Mouse (Mus musculus): ENCODE measurements around the gene Hoxa3. TPM values are rescaled to one million over a fixed set of nuclear protein-coding genes. Genes with fewer than 3 reads are reported as not detected.
A peak's percentile ranks its signal among the peaks of the same experiment; 100 is the strongest.

The Hoxa3 gene
- 5.6 and 6.2 TPM in 2 replicates for polyA plus RNA-seq (2014; fragmentation: Nextera tagmentation; extraction: Ambion mirVana)

- peak within 1 kb of the TSS; percentile 95 for H3K4me2 ChIP-seq (ENCODE audit: low read depth, severe bottlenecking)
- H3K4me1 ChIP-seq (ENCODE audit: control insufficient read depth, insufficient read depth, low read length) = peaks cover 53% of the 10 kb centered on the region
- DNase-seq (ENCODE audit: low spot score) (peak; percentile 86), ATAC-seq (ENCODE audit: insufficient number of reproducible peaks, low FRiP score, low TSS enrichment, low read depth) (peak; percentile 69)
- H3K27ac ChIP-seq (replicated peaks; ENCODE audit: low read depth, low read length) = peak within 1 kb of the TSS; percentile 93
- peak within 1 kb of the TSS; percentile 93 for H3K9ac ChIP-seq (ENCODE audit: low read length)
- H3K27me3 ChIP-seq (ENCODE audit: control insufficient read depth, insufficient read depth, low read length) = no peaks in the 10 kb centered on the region
- H3K36me3 ChIP-seq (ENCODE audit: control insufficient read depth, insufficient read depth, low read length) = no peaks in the 10 kb centered on the region
- peak within 1 kb of the TSS; percentile 70 for H3K4me3 ChIP-seq (ENCODE audit: low read depth, low read length)
- H3K9me3 ChIP-seq (ENCODE audit: control insufficient read depth, low read length) = no peaks in the 10 kb centered on the region
- 1% methylated on average over 38 of the region's 38 CpGs for WGBS
Measured at GRCm38 (mm10) chr6:52213119-52213986, at the start of gene Hoxa3, which contains the start of gene Gm28308. Gene Hoxa3 (minus strand): TSS chr6:52213336. Gene Gm28308 (minus strand): TSS chr6:52213339.

- under 1% methylated on average over 24 of the region's 24 CpGs for WGBS
- Histone ChIP-seq H3K9me3 (ENCODE audit: control insufficient read depth, low read length) (no peaks in the 10 kb centered on the region), H3K4me1 (ENCODE audit: control insufficient read depth, insufficient read depth, low read length) (0 out of 2 replicates have a peak, but pooled peaks cover 9% of the 10 kb centered on the region), H3K36me3 (ENCODE audit: control insufficient read depth, insufficient read depth, low read length) (no peaks in the 10 kb centered on the region), H3K4me3 (ENCODE audit: low read depth, low read length) (peak overlapping the region; percentile 69), H3K27ac (replicated peaks; ENCODE audit: low read depth, low read length) (peak overlapping the region; percentile 96), H3K27me3 (ENCODE audit: control insufficient read depth, insufficient read depth, low read length) (peaks cover 51% of the 10 kb centered on the region), H3K4me2 (ENCODE audit: low read depth, severe bottlenecking) (peak overlapping the region; percentile 62), H3K9ac (ENCODE audit: low read length) (peak overlapping the region; percentile 93)
- DNase-seq (ENCODE audit: low spot score) (peak; percentile 72), ATAC-seq (ENCODE audit: insufficient number of reproducible peaks, low FRiP score, low TSS enrichment, low read depth) (no peak)
Measured at GRCm38 (mm10) chr6:52262463-52263320, 49.6 kb upstream of the Hoxa3 start.

GRCm38 (mm10) chr6:52261751-52262462 lies 48.8 kb upstream of the Hoxa3 start:
- Histone ChIP-seq H3K9me3 (ENCODE audit: control insufficient read depth, low read length) (no peaks in the 10 kb centered on the region), H3K36me3 (ENCODE audit: control insufficient read depth, insufficient read depth, low read length) (no peaks in the 10 kb centered on the region), H3K9ac (ENCODE audit: low read length) (peak overlapping the region; percentile 93), H3K4me2 (ENCODE audit: low read depth, severe bottlenecking) (peak overlapping the region; percentile 62), H3K27ac (replicated peaks; ENCODE audit: low read depth, low read length) (peak overlapping the region; percentile 96), H3K4me1 (ENCODE audit: control insufficient read depth, insufficient read depth, low read length) (0 out of 2 replicates have a peak, but pooled peaks cover 9% of the 10 kb centered on the region), H3K4me3 (ENCODE audit: low read depth, low read length) (peak overlapping the region; percentile 69), H3K27me3 (ENCODE audit: control insufficient read depth, insufficient read depth, low read length) (peaks cover 51% of the 10 kb centered on the region)
- WGBS = 2% methylated on average over 9 of the region's 9 CpGs
- DNase-seq (ENCODE audit: low spot score) (peak; percentile 69), ATAC-seq (ENCODE audit: insufficient number of reproducible peaks, low FRiP score, low TSS enrichment, low read depth) (no peak)

- peak within 1 kb of the TSS; percentile 93 for H3K9ac ChIP-seq (ENCODE audit: low read length)
- H3K27me3 ChIP-seq (ENCODE audit: control insufficient read depth, insufficient read depth, low read length) = peaks cover 45% of the 10 kb centered on the region
- H3K4me2 ChIP-seq (ENCODE audit: low read depth, severe bottlenecking) = peak within 1 kb of the TSS; percentile 62
- DNase-seq (ENCODE audit: low spot score) (peak; percentile 81), ATAC-seq (ENCODE audit: insufficient number of reproducible peaks, low FRiP score, low TSS enrichment, low read depth) (peak; percentile 74)
- WGBS = under 1% methylated on average over 29 of the region's 72 CpGs
- H3K4me3 ChIP-seq (ENCODE audit: low read depth, low read length) = peak within 1 kb of the TSS; percentile 69
- no peaks in the 10 kb centered on the region for H3K9me3 ChIP-seq (ENCODE audit: control insufficient read depth, low read length)
- H3K27ac ChIP-seq (replicated peaks; ENCODE audit: low read depth, low read length) = peak within 1 kb of the TSS; percentile 96
- H3K36me3 ChIP-seq (ENCODE audit: control insufficient read depth, insufficient read depth, low read length) = no peaks in the 10 kb centered on the region
- 0 out of 2 replicates have a peak, but pooled peaks cover 9% of the 10 kb centered on the region for H3K4me1 ChIP-seq (ENCODE audit: control insufficient read depth, insufficient read depth, low read length)
Measured at GRCm38 (mm10) chr6:52260654-52261575, 47.8 kb upstream of the Hoxa3 start, which contains the start of gene Hoxa13. Gene Hoxa13 (minus strand): TSS chr6:52260880.

GRCm38 (mm10) chr6:52259811-52260261 lies 46.7 kb upstream of the Hoxa3 start:
- Histone ChIP-seq H3K27ac (replicated peaks; ENCODE audit: low read depth, low read length) (peak overlapping the region; percentile 96), H3K9ac (ENCODE audit: low read length) (peak overlapping the region; percentile 93), H3K9me3 (ENCODE audit: control insufficient read depth, low read length) (no peaks in the 10 kb centered on the region), H3K4me2 (ENCODE audit: low read depth, severe bottlenecking) (peak overlapping the region; percentile 62), H3K4me1 (ENCODE audit: control insufficient read depth, insufficient read depth, low read length) (0 out of 2 replicates have a peak, but pooled peaks cover 9% of the 10 kb centered on the region), H3K36me3 (ENCODE audit: control insufficient read depth, insufficient read depth, low read length) (no peaks in the 10 kb centered on the region), H3K27me3 (ENCODE audit: control insufficient read depth, insufficient read depth, low read length) (peaks cover 37% of the 10 kb centered on the region), H3K4me3 (ENCODE audit: low read depth, low read length) (peak overlapping the region; percentile 69)
- DNase-seq (ENCODE audit: low spot score) (peak; percentile 76), ATAC-seq (ENCODE audit: insufficient number of reproducible peaks, low FRiP score, low TSS enrichment, low read depth) (no peak)
- under 1% methylated on average over 39 of the region's 39 CpGs for WGBS

GRCm38 (mm10) chr6:52259081-52259790 lies 46.1 kb upstream of the Hoxa3 start:
- H3K36me3 ChIP-seq (ENCODE audit: control insufficient read depth, insufficient read depth, low read length) = no peaks in the 10 kb centered on the region
- no peaks in the 10 kb centered on the region for H3K9me3 ChIP-seq (ENCODE audit: control insufficient read depth, low read length)
- H3K4me2 ChIP-seq (ENCODE audit: low read depth, severe bottlenecking) = peak overlapping the region; percentile 62
- H3K27me3 ChIP-seq (ENCODE audit: control insufficient read depth, insufficient read depth, low read length) = peaks cover 32% of the 10 kb centered on the region
- 0 out of 2 replicates have a peak, but pooled peaks cover 9% of the 10 kb centered on the region for H3K4me1 ChIP-seq (ENCODE audit: control insufficient read depth, insufficient read depth, low read length)
- peak overlapping the region; percentile 96 for H3K27ac ChIP-seq (replicated peaks; ENCODE audit: low read depth, low read length)
- under 1% methylated on average over 24 of the region's 25 CpGs for WGBS
- DNase-seq (ENCODE audit: low spot score) (peak; percentile 71), ATAC-seq (ENCODE audit: insufficient number of reproducible peaks, low FRiP score, low TSS enrichment, low read depth) (no peak)
- H3K4me3 ChIP-seq (ENCODE audit: low read depth, low read length) = peak overlapping the region; percentile 69
- peak overlapping the region; percentile 93 for H3K9ac ChIP-seq (ENCODE audit: low read length)
